In the genomic region with DNA sequence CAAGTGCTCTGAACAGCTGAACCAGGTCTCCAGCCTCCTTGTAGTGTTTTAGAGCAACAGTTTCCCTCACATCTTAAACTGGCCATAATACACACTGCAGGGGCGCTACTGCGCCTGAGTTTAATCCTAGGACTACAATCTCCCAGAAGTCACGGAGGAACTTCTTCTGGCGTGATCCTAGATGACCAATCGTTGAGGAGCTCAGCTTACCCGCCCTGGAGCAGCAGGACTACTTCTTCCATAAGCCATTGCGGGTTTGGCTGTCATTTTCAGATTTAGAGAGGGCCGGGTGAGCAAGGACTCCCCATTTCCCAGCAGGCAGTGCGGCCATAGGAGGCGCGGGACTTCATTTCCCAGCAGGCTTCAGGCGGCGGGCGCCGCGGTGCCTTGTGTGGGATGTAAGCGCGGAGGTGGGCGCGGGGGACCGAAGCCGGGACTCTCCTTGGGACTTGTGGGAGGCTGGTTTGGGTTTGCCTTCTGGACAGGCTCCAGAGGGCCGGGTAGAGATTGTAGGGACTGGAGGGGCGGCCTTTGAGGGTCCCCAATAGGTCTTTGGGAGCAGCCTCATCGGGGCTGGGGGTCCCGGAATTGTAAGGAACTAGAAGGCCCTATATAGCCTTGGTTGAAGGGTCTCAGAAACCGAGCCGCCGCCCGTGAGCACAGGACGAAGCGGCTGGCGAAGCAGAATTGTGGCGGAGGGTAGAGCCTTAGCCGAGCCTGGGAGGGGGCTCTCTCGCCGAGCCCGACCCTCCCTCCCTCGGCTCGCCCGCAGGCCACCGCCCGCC, we compare ENCODE assay signal across 8 mouse cellular contexts. TPM values are rescaled to one million over a fixed set of nuclear protein-coding genes. Genes with fewer than 3 reads are reported as not detected.
A peak's percentile ranks its signal among the peaks of the same experiment; 100 is the strongest.
DNase-seq lines count a peak whose midpoint lies in the region; ATAC-seq and TF ChIP-seq lines count a peak whose summit lies in the region.

A gene (plus strand): TSS at position 307 of the 785 bp plus-strand sequence.

- H3K9ac ChIP-seq in hindbrain, embryonic 13.5 days: peak within 1 kb of the TSS; percentile 94

- in situ Hi-C loops in Patski (cut with MboI; ENCODE audit: low pct_unique_long_range_greater_than_20kb): loop anchor here (10.0 kb wide), 1 partner anchor 370 kb away; a partner anchor contains a TSS

- DNase-seq in Patski (ENCODE audit: low read depth, low spot score): peak; percentile 85
- DNase-seq in cerebellum, postnatal 14 days: peak; percentile 94 to 95
- peak; percentile 92 to 95 for DNase-seq in frontal cortex, postnatal 14 days (ENCODE audit: low spot score in 2 of 2)
- DNase-seq in layer of hippocampus, postnatal 25 days (ENCODE audit: extremely low spot score in 1 of 2, low spot score in 1 of 2): peak; percentile 86 to 87
- DNase-seq in lung, postnatal 25 days (ENCODE audit: low spot score): peak; percentile 98
- DNase-seq in retina, embryonic 14.5 days (ENCODE audit: low spot score): peak; percentile 97
- DNase-seq in thymus, postnatal 4 days: peak; percentile 93

- POLR2A ChIA-PET in Patski (lab: Charles Lee): interaction anchor here (0.6 to 1.1 kb wide), 2 partner anchors 20 to 37 kb away, joined by 3 read pairs; no protein-coding TSS in a partner anchor

- H3K4me2 ChIP-seq in hindbrain, embryonic 13.5 days: peak within 1 kb of the TSS; percentile 97

- peaks cover 31% of the 10 kb centered on the region for H3K4me1 ChIP-seq in hindbrain, embryonic 13.5 days (replicated peaks)

- peak within 1 kb of the TSS; percentile 76 for H3K27ac ChIP-seq in hindbrain, embryonic 13.5 days

- H3K27me3 ChIP-seq in Patski: no peaks in the 10 kb centered on the region
- H3K27me3 ChIP-seq in hindbrain, embryonic 13.5 days: peaks cover 8% of the 10 kb centered on the region; the same call in 1 of the 2 replicates

- peaks cover 32% of the 10 kb centered on the region for H3K36me3 ChIP-seq in hindbrain, embryonic 13.5 days

- no peak for TF ChIP-seq CTCF in Patski (IDR thresholded peaks at IDR 0.05)

- no peaks in the 10 kb centered on the region for H3K9me3 ChIP-seq in hindbrain, embryonic 13.5 days

- ATAC-seq in Patski: peak; percentile 88
- peak; percentile 93 for ATAC-seq in hindbrain, embryonic 13.5 days (ENCODE audit: low FRiP score)

- CTCF ChIA-PET in Patski (lab: Charles Lee): interaction anchor here (0.7 to 1.7 kb wide), 7 partner anchors 12 to 194 kb away, joined by 3 to 9 read pairs (median 3); a partner anchor contains a TSS

- under 1% methylated on average over 42 of the region's 43 CpGs for WGBS in hindbrain, embryonic 13.5 days

- peak within 1 kb of the TSS; percentile 90 for H3K4me3 ChIP-seq in hindbrain, embryonic 13.5 days

RNA-seq across cellular contexts. Expression of the gene that starts here (rescaled TPM):
- polyA plus RNA-seq in Patski (2021): 63.2 TPM
- polyA plus RNA-seq in hindbrain, embryonic 13.5 days (2015; fragmentation: Nextera tagmentation; extraction: Ambion mirVana): 71.7 and 73.8 TPM in 2 replicates
- 10 to 100 TPM; 63.3 to 64.8 TPM for total RNA-seq in layer of hippocampus, postnatal 25 days (2021)

Comparison
In these comparisons a context has a peak if more than half of its experiments do, and no peak if none do; other contexts are left out.
1. Peak in every context shown above with its lines: DNase-seq, ATAC-seq, H3K4me3 ChIP-seq and H3K27ac ChIP-seq.